Mouse (Mus musculus): ENCODE data around the gene Ampd1. TPM values are rescaled to one million over a fixed set of nuclear protein-coding genes. Genes with fewer than 3 reads are reported as not detected.
A peak's percentile ranks its signal among the peaks of the same experiment; 100 is the strongest.

Ampd1 gene
- total and polyA plus RNA-seq, 3 experiments: 0.49 TPM; not detected in 2

DNA sequence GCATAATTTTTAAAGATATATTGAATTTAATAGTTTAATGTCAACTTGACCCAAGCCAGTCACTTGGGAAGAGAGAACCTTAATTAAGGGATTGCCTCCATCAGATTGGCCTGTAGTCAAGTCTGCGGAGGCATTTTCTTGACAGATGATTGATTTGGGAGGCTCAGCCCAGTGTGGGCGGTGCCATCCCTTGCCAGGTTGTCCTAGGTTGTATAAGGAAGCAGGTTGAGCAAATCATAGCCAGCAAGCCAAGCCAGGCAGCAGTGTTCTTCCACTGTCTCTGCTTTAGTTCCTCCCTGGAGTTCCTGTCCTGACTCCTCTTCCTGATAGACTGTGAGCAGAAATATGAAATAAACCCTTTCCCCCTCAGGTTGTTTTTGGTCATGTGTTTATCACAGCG lies 49.8 kb downstream of the Ampd1 start:
- DNase-seq (ENCODE audit: low spot score) (no peak), ATAC-seq (ENCODE audit: extremely low read depth, insufficient number of reproducible peaks, low FRiP score, poor library complexity, severe bottlenecking) (no peak)
- Histone ChIP-seq H3K36me3 (replicated peaks) (no peaks in the 10 kb centered on the region), H3K4me1 (ENCODE audit: insufficient read depth, low read depth, low read length) (peaks cover 14% of the 10 kb centered on the region), H3K9me3 (replicated peaks) (no peaks in the 10 kb centered on the region), H3K27me3 (ENCODE audit: insufficient read depth, low read length) (no peaks in the 10 kb centered on the region), H3K4me3 (ENCODE audit: low read depth, low read length) (no peak overlapping the region)
- no peak for TF ChIP-seq GATA1 (IDR thresholded peaks at IDR 0.05; ENCODE audit: borderline replicate concordance, low read length)
- TF ChIP-seq TAL1 (conservative IDR thresholded peaks at IDR 0.05; ENCODE audit: low read depth, low read length): no peak
- no peak for TF ChIP-seq POLR2AphosphoS5 (IDR thresholded peaks at IDR 0.05; ENCODE audit: insufficient replicate concordance, low read depth, low read length)
- no peak for TF ChIP-seq GATA2 (IDR thresholded peaks at IDR 0.05; ENCODE audit: borderline replicate concordance, low read depth, low read length)
- TF ChIP-seq CTCF (IDR thresholded peaks at IDR 0.05; ENCODE audit: low read depth, low read length): no peak

DNA sequence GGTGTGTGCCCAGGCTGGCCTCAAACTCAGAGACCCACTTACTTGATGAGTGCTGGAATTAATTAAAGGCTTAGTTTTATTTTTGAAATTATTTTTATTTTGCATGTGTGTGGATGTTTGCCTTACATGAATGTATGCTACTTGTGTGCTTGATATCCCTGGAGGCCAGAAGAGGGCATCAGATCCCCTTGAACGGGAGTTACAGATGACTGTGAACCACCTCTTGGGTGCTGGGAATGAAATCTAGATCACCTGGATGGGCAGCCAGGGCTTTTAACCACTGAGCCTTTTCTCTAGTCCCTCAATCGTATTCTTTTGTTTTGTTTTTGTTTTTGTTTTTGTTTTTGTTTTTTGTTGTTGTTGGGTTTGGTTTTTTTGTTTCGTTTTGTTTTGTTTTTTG lies 52.3 kb downstream of the Ampd1 start:
- Histone ChIP-seq H3K4me1 (ENCODE audit: insufficient read depth, low read depth, low read length) (peaks cover 32% of the 10 kb centered on the region), H3K36me3 (replicated peaks) (no peaks in the 10 kb centered on the region), H3K4me3 (ENCODE audit: low read depth, low read length) (no peak overlapping the region), H3K9me3 (replicated peaks) (no peaks in the 10 kb centered on the region), H3K27me3 (ENCODE audit: insufficient read depth, low read length) (no peaks in the 10 kb centered on the region)
- TF ChIP-seq CTCF (IDR thresholded peaks at IDR 0.05; ENCODE audit: low read depth, low read length) (no peak), POLR2AphosphoS5 (IDR thresholded peaks at IDR 0.05; ENCODE audit: insufficient replicate concordance, low read depth, low read length) (no peak), TAL1 (conservative IDR thresholded peaks at IDR 0.05; ENCODE audit: low read depth, low read length) (no peak), GATA2 (IDR thresholded peaks at IDR 0.05; ENCODE audit: borderline replicate concordance, low read depth, low read length) (no peak), GATA1 (IDR thresholded peaks at IDR 0.05; ENCODE audit: borderline replicate concordance, low read length) (no peak)
- ATAC-seq (ENCODE audit: extremely low read depth, insufficient number of reproducible peaks, low FRiP score, poor library complexity, severe bottlenecking) (no peak), DNase-seq (ENCODE audit: low spot score) (no peak)

- Histone ChIP-seq H3K27me3 (ENCODE audit: insufficient read depth, low read length) (no peaks in the 10 kb centered on the region), H3K4me1 (ENCODE audit: insufficient read depth, low read depth, low read length) (peaks cover 32% of the 10 kb centered on the region), H3K4me3 (ENCODE audit: low read depth, low read length) (no peak overlapping the region), H3K36me3 (replicated peaks) (peaks cover 7% of the 10 kb centered on the region), H3K9me3 (replicated peaks) (no peaks in the 10 kb centered on the region)
- DNase-seq (ENCODE audit: low spot score): no peak
- no peak for TF ChIP-seq GATA2 (IDR thresholded peaks at IDR 0.05; ENCODE audit: borderline replicate concordance, low read depth, low read length)
- no peak for ATAC-seq (ENCODE audit: extremely low read depth, insufficient number of reproducible peaks, low FRiP score, poor library complexity, severe bottlenecking)
These were observed 53.4 kb downstream of the Ampd1 start for GRCm38 (mm10) chr3:103127177-103127576.

- Histone ChIP-seq H3K27me3 (ENCODE audit: insufficient read depth, low read length) (no peaks in the 10 kb centered on the region), H3K9me3 (replicated peaks) (no peaks in the 10 kb centered on the region), H3K4me1 (ENCODE audit: insufficient read depth, low read depth, low read length) (peaks cover 32% of the 10 kb centered on the region), H3K36me3 (replicated peaks) (peaks cover 12% of the 10 kb centered on the region), H3K4me3 (ENCODE audit: low read depth, low read length) (no peak overlapping the region)
- ATAC-seq (ENCODE audit: extremely low read depth, insufficient number of reproducible peaks, low FRiP score, poor library complexity, severe bottlenecking): no peak
- DNase-seq (ENCODE audit: low spot score): no peak
- no peak for TF ChIP-seq CTCF (IDR thresholded peaks at IDR 0.05; ENCODE audit: low read depth, low read length)
- TF ChIP-seq GATA2 (IDR thresholded peaks at IDR 0.05; ENCODE audit: borderline replicate concordance, low read depth, low read length): no peak
- TF ChIP-seq GATA1 (IDR thresholded peaks at IDR 0.05; ENCODE audit: borderline replicate concordance, low read length): no peak
- no peak for TF ChIP-seq TAL1 (conservative IDR thresholded peaks at IDR 0.05; ENCODE audit: low read depth, low read length)
- TF ChIP-seq POLR2AphosphoS5 (IDR thresholded peaks at IDR 0.05; ENCODE audit: insufficient replicate concordance, low read depth, low read length): no peak
These were observed 53.9 kb downstream of the Ampd1 start for GRCm38 (mm10) chr3:103127721-103128120.

- Histone ChIP-seq H3K9me3 (replicated peaks) (no peaks in the 10 kb centered on the region), H3K27me3 (ENCODE audit: insufficient read depth, low read length) (no peaks in the 10 kb centered on the region), H3K36me3 (replicated peaks) (peaks cover 12% of the 10 kb centered on the region), H3K4me3 (ENCODE audit: low read depth, low read length) (no peak overlapping the region), H3K4me1 (ENCODE audit: insufficient read depth, low read depth, low read length) (peaks cover 32% of the 10 kb centered on the region)
- TF ChIP-seq CTCF (IDR thresholded peaks at IDR 0.05; ENCODE audit: low read depth, low read length) (no peak), POLR2AphosphoS5 (IDR thresholded peaks at IDR 0.05; ENCODE audit: insufficient replicate concordance, low read depth, low read length) (no peak), TAL1 (conservative IDR thresholded peaks at IDR 0.05; ENCODE audit: low read depth, low read length) (no peak), GATA2 (IDR thresholded peaks at IDR 0.05; ENCODE audit: borderline replicate concordance, low read depth, low read length) (no peak), GATA1 (IDR thresholded peaks at IDR 0.05; ENCODE audit: borderline replicate concordance, low read length) (no peak)
- DNase-seq (ENCODE audit: low spot score): no peak
- ATAC-seq (ENCODE audit: extremely low read depth, insufficient number of reproducible peaks, low FRiP score, poor library complexity, severe bottlenecking): no peak
These were observed 54.4 kb downstream of the Ampd1 start for GRCm38 (mm10) chr3:103128251-103128650.

GRCm38 (mm10) chr3:103129367-103130159 lies 55.7 kb downstream of the Ampd1 start:
- no peaks in the 10 kb centered on the region for H3K27me3 ChIP-seq (ENCODE audit: insufficient read depth, low read length)
- H3K36me3 ChIP-seq (replicated peaks): peaks cover 14% of the 10 kb centered on the region
- H3K9me3 ChIP-seq (replicated peaks): no peaks in the 10 kb centered on the region
- peak; percentile 87 for ATAC-seq (ENCODE audit: extremely low read depth, insufficient number of reproducible peaks, low FRiP score, poor library complexity, severe bottlenecking)
- peak; percentile 42 for DNase-seq (ENCODE audit: low spot score)
- H3K4me3 ChIP-seq (ENCODE audit: low read depth, low read length): no peak overlapping the region
- no peak for TF ChIP-seq CTCF (IDR thresholded peaks at IDR 0.05; ENCODE audit: low read depth, low read length)
- peak; percentile 36; the same call in 1 of the 2 replicates for TF ChIP-seq TAL1 (conservative IDR thresholded peaks at IDR 0.05; ENCODE audit: low read depth, low read length)
- H3K4me1 ChIP-seq (ENCODE audit: insufficient read depth, low read depth, low read length): peaks cover 29% of the 10 kb centered on the region

Data from G1E (cell line).